25 mouse cellular contexts compared by ENCODE assay signal in genomic region chr6:32034226-32034625, GRCm38 (mm10). TPM values are rescaled to one million over a fixed set of nuclear protein-coding genes. Genes with fewer than 3 reads are reported as not detected.
DNase-seq lines count a peak whose midpoint lies in the region; TF ChIP-seq lines count a peak whose summit lies in the region.
"Had no signal": no experiment of that assay in that cellular context is flagged by ENCODE, and none has a peak within 500 bp of the region (broad histone marks: within the 10 kb centered on the region; RNA-seq: fewer than 3 reads in every experiment).

No protein-coding gene starts in this region.

- no peak overlapping the region for H3K27ac ChIP-seq in heart, adult 2 months
- H3K27ac ChIP-seq in heart, embryonic 10.5 days, result no peak overlapping the region

- H3K36me3 ChIP-seq in heart, adult 2 months (ENCODE audit: control insufficient read depth, insufficient read depth, low read length), result no peaks in the 10 kb centered on the region
- no peaks in the 10 kb centered on the region for H3K36me3 ChIP-seq in heart, embryonic 10.5 days
- H3K36me3 ChIP-seq: G1E had no signal

- TF ChIP-seq CTCF in heart, adult 2 months (IDR thresholded peaks at IDR 0.05), result no peak

- TF ChIP-seq EP300 in heart, adult 2 months (IDR thresholded peaks at IDR 0.05; ENCODE audit: insufficient read depth, low read depth, low read length), result no peak

- no peaks in the 10 kb centered on the region for H3K4me1 ChIP-seq in heart, adult 2 months (ENCODE audit: control insufficient read depth, insufficient read depth, low read length)
- H3K4me1 ChIP-seq in heart, embryonic 10.5 days, result no peaks in the 10 kb centered on the region

- H3K4me3 ChIP-seq in heart, adult 2 months, result no peak overlapping the region
- H3K4me3 ChIP-seq in heart, embryonic 10.5 days, result no peak overlapping the region

- DNase-seq in heart, adult 11 months, result peak; percentile 70
- DNase-seq in heart, adult 2 months, result no peak
- DNase-seq in heart, embryonic 10.5 days (ENCODE audit: low spot score), result peak; percentile 65
- DNase-seq in heart, postnatal 10 days, result no peak
- DNase-seq: adrenal gland, adult 2 months; adrenal gland, adult 8-10 months; adrenal gland, postnatal 10 days; adrenal gland, postnatal 14 days; adrenal gland, postnatal 25 days; adrenal gland, postnatal 36 days; B cell, adult 2 months; cerebellum, adult 11 months; cerebellum, adult 11-12 months; cerebellum, adult 18-20 months had no signal

- H3K9ac ChIP-seq in heart, adult 2 months (ENCODE audit: low read depth, low read length), result no peak overlapping the region

- no peaks in the 10 kb centered on the region for H3K9me3 ChIP-seq in heart, embryonic 10.5 days
- H3K9me3 ChIP-seq: G1E had no signal

- intact Hi-C loops in heart, adult 2 months (cut with DNase I), result no loop called here
- intact Hi-C loops in heart, postnatal 10 days (cut with DNase I), result no loop called here

- TF ChIP-seq POLR2A in heart, adult 2 months (IDR thresholded peaks at IDR 0.05; ENCODE audit: insufficient read depth, low read depth, low read length), result no peak

- H3K27me3 ChIP-seq in heart, adult 2 months (ENCODE audit: control insufficient read depth, insufficient read depth, low read length), result no peaks in the 10 kb centered on the region
- H3K27me3 ChIP-seq in heart, embryonic 10.5 days (ENCODE audit: insufficient read depth, poor library complexity, severe bottlenecking), result no peaks in the 10 kb centered on the region

- H3K79me2 ChIP-seq in heart, adult 2 months (replicated peaks; ENCODE audit: control insufficient read depth, insufficient read depth, low read length), result no peaks in the 10 kb centered on the region

- WGBS in heart, adult 2 months, result 39% methylated on average over 2 of the region's 2 CpGs
- WGBS in heart, embryonic 10.5 days, result 18% methylated on average over 2 of the region's 2 CpGs

RNA-seq across cellular contexts. Expression of gene 1700012A03Rik, which starts 15.8 kb away (rescaled TPM):
- not detected for total RNA-seq in heart, adult 2 months (2021)
- polyA plus RNA-seq in heart, adult 2 months (2012; rRNA removed), result 0.23 TPM in 1 of 2 replicates, not detected in the other
- polyA plus RNA-seq in heart, embryonic 10.5 days (2016; fragmentation: Nextera tagmentation; extraction: Ambion mirVana), result not detected in 2 replicates
- total RNA-seq in heart, postnatal 10 days (2021), result not detected
- total RNA-seq: adrenal gland, adult 18-20 months; adrenal gland, adult 2 months; adrenal gland, adult 8-10 months; adrenal gland, postnatal 10 days; adrenal gland, postnatal 14 days; adrenal gland, postnatal 25 days; adrenal gland, postnatal 36 days; adrenal gland, postnatal 4 days; CH12.LX; ES-E14; G1E; MEL had no signal
- polyA plus RNA-seq: activated CD4-positive, CD25-positive, alpha-beta regulatory T cell, adult 4 months; adrenal gland, adult 2 months; brain, embryonic 14.5 days; C2C12; CD4-positive, CD25-positive, alpha-beta regulatory T cell, adult 4 months; G1E; Patski had no signal

Comparison
In these comparisons a context has a peak if more than half of its experiments do, and no peak if none do; other contexts are left out.
1. DNase-seq: peak in heart, adult 11 months (single experiment) and heart, embryonic 10.5 days (single experiment); none in heart, adult 2 months (0 of 2) and heart, postnatal 10 days (0 of 2).